Mouse (Mus musculus): ENCODE measurements around the gene Mrgprf. TPM values are rescaled to one million over a fixed set of nuclear protein-coding genes. Genes with fewer than 3 reads are reported as not detected.

Gene Mrgprf
- polyA plus RNA-seq, 1 experiment from 2014 or later, result 2.4 TPM

DNA sequence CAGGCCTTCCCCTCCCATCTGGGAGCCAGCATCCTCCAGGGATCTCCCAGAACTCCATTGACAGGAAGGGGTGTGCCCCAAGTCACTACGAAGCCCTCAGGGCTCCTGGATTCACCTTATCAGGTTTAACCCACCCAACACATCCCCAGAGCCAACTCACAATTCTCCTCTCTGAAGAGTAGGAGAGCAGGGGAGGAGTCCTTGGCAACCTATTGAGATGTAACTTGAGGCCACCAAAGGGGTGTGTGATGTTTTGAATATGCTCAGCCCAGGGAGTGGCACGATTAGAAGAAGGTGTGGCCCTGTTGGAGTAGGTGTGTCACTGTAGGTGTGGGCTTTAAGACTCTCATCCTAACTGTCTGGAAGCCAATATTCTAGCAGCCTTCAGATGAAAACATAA, 25.1 kb downstream of the Mrgprf start:
- H3K4me3 ChIP-seq (ENCODE audit: low read length), result no peak overlapping the region
- no peak for ATAC-seq (ENCODE audit: low read depth)
- no peak overlapping the region for H3K4me2 ChIP-seq (ENCODE audit: low read depth, low read length)
- 41% methylated on average over 2 of the region's 2 CpGs for WGBS
- H3K36me3 ChIP-seq (ENCODE audit: control insufficient read depth, insufficient read depth, low read length), result no peaks in the 10 kb centered on the region
- no peaks in the 10 kb centered on the region for H3K9me3 ChIP-seq (ENCODE audit: control insufficient read depth, low read length)
- H3K9ac ChIP-seq (ENCODE audit: low read length), result no peak overlapping the region
- no peaks in the 10 kb centered on the region for H3K27me3 ChIP-seq (ENCODE audit: control insufficient read depth, insufficient read depth, low read depth, low read length)
- H3K27ac ChIP-seq (ENCODE audit: low read length), result no peak overlapping the region
- 0 out of 2 replicates have a peak, but pooled peaks cover 5% of the 10 kb centered on the region for H3K4me1 ChIP-seq (replicated peaks; ENCODE audit: control insufficient read depth, insufficient read depth, low read length)

GRCm38 (mm10) chr7:145329982-145330381, 29.4 kb downstream of the Mrgprf start:
- H3K27ac ChIP-seq (ENCODE audit: low read length), result peak overlapping the region; percentile 0; the same call in 1 of the 2 replicates
- H3K4me3 ChIP-seq (ENCODE audit: low read length), result no peak overlapping the region
- no peak overlapping the region for H3K4me2 ChIP-seq (ENCODE audit: low read depth, low read length)
- no peaks in the 10 kb centered on the region for H3K27me3 ChIP-seq (ENCODE audit: control insufficient read depth, insufficient read depth, low read depth, low read length)
- no peaks in the 10 kb centered on the region for H3K9me3 ChIP-seq (ENCODE audit: control insufficient read depth, low read length)
- no peak for ATAC-seq (ENCODE audit: low read depth)
- 33% methylated on average over 2 of the region's 2 CpGs for WGBS
- no peaks in the 10 kb centered on the region for H3K36me3 ChIP-seq (ENCODE audit: control insufficient read depth, insufficient read depth, low read length)
- H3K4me1 ChIP-seq (replicated peaks; ENCODE audit: control insufficient read depth, insufficient read depth, low read length), result 0 out of 2 replicates have a peak, but pooled peaks cover 15% of the 10 kb centered on the region
- no peak overlapping the region for H3K9ac ChIP-seq (ENCODE audit: low read length)

- H3K9me3 ChIP-seq (ENCODE audit: control insufficient read depth, low read length), result no peaks in the 10 kb centered on the region
- 56% methylated on average over 2 of the region's 2 CpGs for WGBS
- no peak overlapping the region for H3K4me2 ChIP-seq (ENCODE audit: low read depth, low read length)
- no peaks in the 10 kb centered on the region for H3K27me3 ChIP-seq (ENCODE audit: control insufficient read depth, insufficient read depth, low read depth, low read length)
- no peak overlapping the region for H3K9ac ChIP-seq (ENCODE audit: low read length)
- no peak overlapping the region for H3K4me3 ChIP-seq (ENCODE audit: low read length)
- H3K27ac ChIP-seq (ENCODE audit: low read length), result no peak overlapping the region
- no peak for ATAC-seq (ENCODE audit: low read depth)
- H3K36me3 ChIP-seq (ENCODE audit: control insufficient read depth, insufficient read depth, low read length), result no peaks in the 10 kb centered on the region
- 0 out of 2 replicates have a peak, but pooled peaks cover 15% of the 10 kb centered on the region for H3K4me1 ChIP-seq (replicated peaks; ENCODE audit: control insufficient read depth, insufficient read depth, low read length)
Observed at GRCm38 (mm10) chr7:145330641-145331040, 30.0 kb downstream of the Mrgprf start.

- peak; percentile 67 for ATAC-seq (ENCODE audit: low read depth)
- Histone ChIP-seq H3K9me3 (ENCODE audit: control insufficient read depth, low read length) (no peaks in the 10 kb centered on the region), H3K36me3 (ENCODE audit: control insufficient read depth, insufficient read depth, low read length) (no peaks in the 10 kb centered on the region), H3K27ac (ENCODE audit: low read length) (peak overlapping the region; percentile 73), H3K4me3 (ENCODE audit: low read length) (no peak overlapping the region), H3K4me1 (replicated peaks; ENCODE audit: control insufficient read depth, insufficient read depth, low read length) (0 out of 2 replicates have a peak, but pooled peaks cover 15% of the 10 kb centered on the region), H3K27me3 (ENCODE audit: control insufficient read depth, insufficient read depth, low read depth, low read length) (no peaks in the 10 kb centered on the region), H3K4me2 (ENCODE audit: low read depth, low read length) (no peak overlapping the region), H3K9ac (ENCODE audit: low read length) (no peak overlapping the region)
- WGBS, result 24% methylated on average over 1 of the region's 1 CpGs
Observed at GRCm38 (mm10) chr7:145332376-145333041, 31.9 kb downstream of the Mrgprf start.

DNA sequence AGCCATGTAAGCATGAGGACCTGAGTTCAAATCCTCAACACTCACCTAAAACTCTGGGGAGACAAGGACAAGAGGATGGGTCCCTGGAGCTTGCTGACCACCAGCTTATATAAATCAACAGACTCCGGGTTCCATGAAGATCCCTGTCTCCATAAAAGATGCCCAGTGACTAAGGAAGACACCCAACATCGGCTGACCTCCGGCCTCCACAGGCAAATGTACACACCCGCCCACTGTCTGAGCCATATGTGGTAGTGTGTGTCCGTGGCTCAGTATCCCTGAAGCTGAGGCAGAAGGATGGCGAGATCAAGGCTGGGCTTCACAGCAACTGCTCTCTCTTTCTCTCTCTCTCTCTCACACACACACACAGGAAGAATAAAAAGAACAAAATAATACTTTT, 33.3 kb downstream of the Mrgprf start:
- Histone ChIP-seq H3K4me2 (ENCODE audit: low read depth, low read length) (no peak overlapping the region), H3K27me3 (ENCODE audit: control insufficient read depth, insufficient read depth, low read depth, low read length) (no peaks in the 10 kb centered on the region), H3K36me3 (ENCODE audit: control insufficient read depth, insufficient read depth, low read length) (no peaks in the 10 kb centered on the region), H3K9ac (ENCODE audit: low read length) (no peak overlapping the region), H3K9me3 (ENCODE audit: control insufficient read depth, low read length) (no peaks in the 10 kb centered on the region), H3K27ac (ENCODE audit: low read length) (no peak overlapping the region), H3K4me3 (ENCODE audit: low read length) (no peak overlapping the region), H3K4me1 (replicated peaks; ENCODE audit: control insufficient read depth, insufficient read depth, low read length) (0 out of 2 replicates have a peak, but pooled peaks cover 15% of the 10 kb centered on the region)
- 77% methylated on average over 6 of the region's 6 CpGs for WGBS
- no peak for ATAC-seq (ENCODE audit: low read depth)

DNA sequence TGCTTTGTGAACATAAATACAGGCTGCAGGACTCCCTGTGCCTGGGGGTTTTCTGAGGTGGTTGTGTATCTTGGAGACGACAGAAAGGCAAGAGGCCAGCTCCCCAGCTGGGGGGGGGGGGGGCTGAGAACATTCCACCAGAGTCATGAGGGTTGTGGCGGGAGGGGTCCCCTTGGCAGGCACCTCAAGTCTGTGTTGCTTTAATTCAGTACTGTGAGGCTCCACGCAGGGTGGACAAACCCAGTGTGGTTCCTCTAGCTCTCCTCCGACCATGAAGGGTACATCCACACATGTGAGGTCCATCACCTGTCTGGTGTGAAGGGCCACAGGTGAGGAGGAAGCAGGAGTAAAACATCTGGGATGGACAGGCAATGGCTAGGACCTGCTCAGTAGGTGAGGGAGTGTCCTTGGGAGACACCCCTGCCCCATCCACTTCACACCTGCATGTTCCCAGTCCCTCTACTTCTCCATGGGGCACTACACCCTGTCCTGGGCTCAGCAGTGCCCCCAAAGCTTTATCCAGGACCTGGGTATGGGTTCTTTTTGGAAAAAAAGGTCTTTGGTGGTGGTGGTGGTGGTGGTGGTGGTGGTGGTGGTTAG, 33.9 kb downstream of the Mrgprf start:
- Histone ChIP-seq H3K9me3 (ENCODE audit: control insufficient read depth, low read length) (no peaks in the 10 kb centered on the region), H3K9ac (ENCODE audit: low read length) (no peak overlapping the region), H3K27me3 (ENCODE audit: control insufficient read depth, insufficient read depth, low read depth, low read length) (no peaks in the 10 kb centered on the region), H3K4me2 (ENCODE audit: low read depth, low read length) (no peak overlapping the region), H3K4me1 (replicated peaks; ENCODE audit: control insufficient read depth, insufficient read depth, low read length) (0 out of 2 replicates have a peak, but pooled peaks cover 15% of the 10 kb centered on the region), H3K4me3 (ENCODE audit: low read length) (no peak overlapping the region), H3K36me3 (ENCODE audit: control insufficient read depth, insufficient read depth, low read length) (no peaks in the 10 kb centered on the region), H3K27ac (ENCODE audit: low read length) (no peak overlapping the region)
- 0 out of 2 replicates have a peak, but pooled peaks have one; percentile 34 for ATAC-seq (ENCODE audit: low read depth)
- WGBS, result 40% methylated on average over 4 of the region's 4 CpGs

DNA sequence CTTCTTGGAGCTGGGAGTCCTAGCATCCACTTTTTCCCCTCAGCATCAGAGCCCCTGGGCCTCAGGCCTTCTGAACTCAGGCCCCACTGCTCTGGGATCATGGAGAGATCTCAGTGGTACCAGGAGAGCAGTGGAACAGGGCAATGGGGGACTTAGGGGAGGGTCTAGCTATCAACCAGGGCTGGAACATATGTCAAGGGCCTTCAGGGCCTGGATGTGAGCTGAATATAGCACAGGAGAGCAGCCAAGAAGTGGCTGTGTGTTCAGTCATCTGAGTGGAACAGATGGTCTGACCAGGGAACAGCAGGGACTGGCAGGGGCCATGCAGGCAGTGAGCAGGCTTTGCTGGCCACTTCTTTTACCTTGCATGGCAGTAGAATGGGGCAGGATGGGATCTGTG, 34.6 kb downstream of the Mrgprf start:
- no peaks in the 10 kb centered on the region for H3K27me3 ChIP-seq (ENCODE audit: control insufficient read depth, insufficient read depth, low read depth, low read length)
- no peak for ATAC-seq (ENCODE audit: low read depth)
- H3K4me3 ChIP-seq (ENCODE audit: low read length), result no peak overlapping the region
- 0 out of 2 replicates have a peak, but pooled peaks cover 13% of the 10 kb centered on the region for H3K4me1 ChIP-seq (replicated peaks; ENCODE audit: control insufficient read depth, insufficient read depth, low read length)
- no peak overlapping the region for H3K4me2 ChIP-seq (ENCODE audit: low read depth, low read length)
- H3K9ac ChIP-seq (ENCODE audit: low read length), result no peak overlapping the region
- H3K36me3 ChIP-seq (ENCODE audit: control insufficient read depth, insufficient read depth, low read length), result no peaks in the 10 kb centered on the region
- H3K27ac ChIP-seq (ENCODE audit: low read length), result no peak overlapping the region
- H3K9me3 ChIP-seq (ENCODE audit: control insufficient read depth, low read length), result no peaks in the 10 kb centered on the region

GRCm38 (mm10) chr7:145335616-145336332, 35.1 kb downstream of the Mrgprf start:
- Histone ChIP-seq H3K27me3 (ENCODE audit: control insufficient read depth, insufficient read depth, low read depth, low read length) (no peaks in the 10 kb centered on the region), H3K27ac (ENCODE audit: low read length) (no peak overlapping the region), H3K9ac (ENCODE audit: low read length) (no peak overlapping the region), H3K4me3 (ENCODE audit: low read length) (no peak overlapping the region), H3K4me2 (ENCODE audit: low read depth, low read length) (no peak overlapping the region), H3K9me3 (ENCODE audit: control insufficient read depth, low read length) (no peaks in the 10 kb centered on the region), H3K36me3 (ENCODE audit: control insufficient read depth, insufficient read depth, low read length) (no peaks in the 10 kb centered on the region), H3K4me1 (replicated peaks; ENCODE audit: control insufficient read depth, insufficient read depth, low read length) (0 out of 2 replicates have a peak, but pooled peaks cover 9% of the 10 kb centered on the region)
- WGBS, result 79% methylated on average over 3 of the region's 3 CpGs
- ATAC-seq (ENCODE audit: low read depth), result no peak

DNA sequence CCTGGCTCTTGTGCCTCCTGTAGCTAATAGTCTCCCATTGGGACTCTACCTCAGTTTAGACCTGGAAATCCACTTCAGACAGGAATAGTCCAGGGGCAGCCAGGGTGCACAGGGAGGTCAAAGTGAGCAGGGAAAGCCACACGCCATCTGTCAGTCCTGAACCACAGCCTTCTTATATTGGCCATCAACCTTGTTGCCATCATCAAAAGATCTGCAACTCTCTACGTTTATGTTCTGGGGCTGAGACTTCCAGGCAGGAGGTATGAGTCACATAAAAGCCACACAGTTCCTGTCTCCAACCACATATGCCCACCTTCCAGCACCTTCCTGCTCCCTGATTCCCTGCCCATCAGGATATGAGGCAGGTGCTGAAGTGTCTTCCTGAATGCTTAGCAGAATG, 37.3 kb downstream of the Mrgprf start:
- Histone ChIP-seq H3K9ac (ENCODE audit: low read length) (no peak overlapping the region), H3K4me1 (replicated peaks; ENCODE audit: control insufficient read depth, insufficient read depth, low read length) (0 out of 2 replicates have a peak, but pooled peaks cover 1% of the 10 kb centered on the region), H3K4me3 (ENCODE audit: low read length) (no peak overlapping the region), H3K9me3 (ENCODE audit: control insufficient read depth, low read length) (no peaks in the 10 kb centered on the region), H3K4me2 (ENCODE audit: low read depth, low read length) (no peak overlapping the region), H3K27ac (ENCODE audit: low read length) (no peak overlapping the region), H3K27me3 (ENCODE audit: control insufficient read depth, insufficient read depth, low read depth, low read length) (no peaks in the 10 kb centered on the region), H3K36me3 (ENCODE audit: control insufficient read depth, insufficient read depth, low read length) (no peaks in the 10 kb centered on the region)
- WGBS, result 70% methylated on average over 2 of the region's 2 CpGs
- no peak for ATAC-seq (ENCODE audit: low read depth)

Data from lung, embryonic 16.5 days (tissue).